Mouse (Mus musculus): ENCODE results near the gene Chd6. TPM values are rescaled to one million over a fixed set of nuclear protein-coding genes. Genes with fewer than 3 reads are reported as not detected.

Chd6 gene
- polyA plus RNA-seq, 1 experiment from 2014 or later: 30.8 TPM

- ATAC-seq: no peak
- 69% methylated on average over 4 of the region's 4 CpGs for WGBS
- Histone ChIP-seq H3K4me3 (ENCODE audit: low read depth, low read length) (no peak overlapping the region), H3K27me3 (ENCODE audit: control insufficient read depth, insufficient read depth, low read depth, low read length) (no peaks in the 10 kb centered on the region), H3K36me3 (ENCODE audit: control insufficient read depth, insufficient read depth, low read length) (no peaks in the 10 kb centered on the region), H3K9ac (ENCODE audit: low read depth, low read length) (no peak overlapping the region), H3K9me3 (replicated peaks; ENCODE audit: control insufficient read depth, low read length, poor library complexity, severe bottlenecking) (no peaks in the 10 kb centered on the region; the same call in 1 of the 2 replicates), H3K4me2 (ENCODE audit: low read length) (no peak overlapping the region), H3K27ac (ENCODE audit: low read length) (no peak overlapping the region), H3K4me1 (ENCODE audit: control insufficient read depth, insufficient read depth, low read length) (no peaks in the 10 kb centered on the region)
Measured at GRCm38 (mm10) chr2:160934451-160934850, 174.4 kb downstream of the Chd6 start.

- no peaks in the 10 kb centered on the region for H3K4me1 ChIP-seq (ENCODE audit: control insufficient read depth, insufficient read depth, low read length)
- no peak for ATAC-seq
- H3K4me3 ChIP-seq (ENCODE audit: low read depth, low read length): no peak overlapping the region
- H3K9me3 ChIP-seq (replicated peaks; ENCODE audit: control insufficient read depth, low read length, poor library complexity, severe bottlenecking): no peaks in the 10 kb centered on the region; the same call in 1 of the 2 replicates
- H3K27me3 ChIP-seq (ENCODE audit: control insufficient read depth, insufficient read depth, low read depth, low read length): no peaks in the 10 kb centered on the region
- H3K27ac ChIP-seq (ENCODE audit: low read length): no peak overlapping the region
- no peaks in the 10 kb centered on the region for H3K36me3 ChIP-seq (ENCODE audit: control insufficient read depth, insufficient read depth, low read length)
- H3K4me2 ChIP-seq (ENCODE audit: low read length): no peak overlapping the region
- WGBS: 63% methylated on average over 5 of the region's 5 CpGs
- H3K9ac ChIP-seq (ENCODE audit: low read depth, low read length): no peak overlapping the region
Measured at GRCm38 (mm10) chr2:160933890-160934289, 175.0 kb downstream of the Chd6 start.

- H3K9ac ChIP-seq (ENCODE audit: low read depth, low read length): no peak overlapping the region
- 80% methylated on average over 3 of the region's 3 CpGs for WGBS
- H3K4me2 ChIP-seq (ENCODE audit: low read length): no peak overlapping the region
- H3K36me3 ChIP-seq (ENCODE audit: control insufficient read depth, insufficient read depth, low read length): no peaks in the 10 kb centered on the region
- no peaks in the 10 kb centered on the region; the same call in 1 of the 2 replicates for H3K9me3 ChIP-seq (replicated peaks; ENCODE audit: control insufficient read depth, low read length, poor library complexity, severe bottlenecking)
- ATAC-seq: no peak
- no peaks in the 10 kb centered on the region for H3K4me1 ChIP-seq (ENCODE audit: control insufficient read depth, insufficient read depth, low read length)
- H3K27ac ChIP-seq (ENCODE audit: low read length): no peak overlapping the region
- H3K27me3 ChIP-seq (ENCODE audit: control insufficient read depth, insufficient read depth, low read depth, low read length): no peaks in the 10 kb centered on the region
- H3K4me3 ChIP-seq (ENCODE audit: low read depth, low read length): no peak overlapping the region
Measured at GRCm38 (mm10) chr2:160932981-160933380, 175.9 kb downstream of the Chd6 start.

- no peak for ATAC-seq
- no peak overlapping the region for H3K27ac ChIP-seq (ENCODE audit: low read length)
- no peaks in the 10 kb centered on the region; the same call in 1 of the 2 replicates for H3K9me3 ChIP-seq (replicated peaks; ENCODE audit: control insufficient read depth, low read length, poor library complexity, severe bottlenecking)
- H3K27me3 ChIP-seq (ENCODE audit: control insufficient read depth, insufficient read depth, low read depth, low read length): no peaks in the 10 kb centered on the region
- H3K4me1 ChIP-seq (ENCODE audit: control insufficient read depth, insufficient read depth, low read length): no peaks in the 10 kb centered on the region
- H3K4me3 ChIP-seq (ENCODE audit: low read depth, low read length): no peak overlapping the region
- WGBS: 78% methylated on average over 8 of the region's 8 CpGs
- H3K36me3 ChIP-seq (ENCODE audit: control insufficient read depth, insufficient read depth, low read length): no peaks in the 10 kb centered on the region
- H3K9ac ChIP-seq (ENCODE audit: low read depth, low read length): no peak overlapping the region
- H3K4me2 ChIP-seq (ENCODE audit: low read length): no peak overlapping the region
Measured at GRCm38 (mm10) chr2:160932325-160932724, 176.6 kb downstream of the Chd6 start.

- H3K9me3 ChIP-seq (replicated peaks; ENCODE audit: control insufficient read depth, low read length, poor library complexity, severe bottlenecking): no peaks in the 10 kb centered on the region; the same call in 1 of the 2 replicates
- no peak overlapping the region for H3K4me3 ChIP-seq (ENCODE audit: low read depth, low read length)
- H3K27ac ChIP-seq (ENCODE audit: low read length): no peak overlapping the region
- H3K9ac ChIP-seq (ENCODE audit: low read depth, low read length): no peak overlapping the region
- no peak for ATAC-seq
- 91% methylated on average over 5 of the region's 5 CpGs for WGBS
- no peaks in the 10 kb centered on the region for H3K36me3 ChIP-seq (ENCODE audit: control insufficient read depth, insufficient read depth, low read length)
- no peaks in the 10 kb centered on the region for H3K27me3 ChIP-seq (ENCODE audit: control insufficient read depth, insufficient read depth, low read depth, low read length)
- H3K4me1 ChIP-seq (ENCODE audit: control insufficient read depth, insufficient read depth, low read length): no peaks in the 10 kb centered on the region
- no peak overlapping the region for H3K4me2 ChIP-seq (ENCODE audit: low read length)
Measured at GRCm38 (mm10) chr2:160931378-160931777, 177.5 kb downstream of the Chd6 start.

- no peak; the same call in 1 of the 2 replicates for ATAC-seq
- WGBS: 64% methylated on average over 9 of the region's 9 CpGs
- H3K4me1 ChIP-seq (ENCODE audit: control insufficient read depth, insufficient read depth, low read length): no peaks in the 10 kb centered on the region
- no peak overlapping the region for H3K27ac ChIP-seq (ENCODE audit: low read length)
- H3K36me3 ChIP-seq (ENCODE audit: control insufficient read depth, insufficient read depth, low read length): no peaks in the 10 kb centered on the region
- H3K9me3 ChIP-seq (replicated peaks; ENCODE audit: control insufficient read depth, low read length, poor library complexity, severe bottlenecking): no peaks in the 10 kb centered on the region
- H3K4me2 ChIP-seq (ENCODE audit: low read length): no peak overlapping the region
- no peaks in the 10 kb centered on the region for H3K27me3 ChIP-seq (ENCODE audit: control insufficient read depth, insufficient read depth, low read depth, low read length)
- no peak overlapping the region for H3K4me3 ChIP-seq (ENCODE audit: low read depth, low read length)
- H3K9ac ChIP-seq (ENCODE audit: low read depth, low read length): no peak overlapping the region
Measured at GRCm38 (mm10) chr2:160925203-160925602, 183.7 kb downstream of the Chd6 start.

- no peak overlapping the region for H3K27ac ChIP-seq (ENCODE audit: low read length)
- no peaks in the 10 kb centered on the region for H3K27me3 ChIP-seq (ENCODE audit: control insufficient read depth, insufficient read depth, low read depth, low read length)
- H3K4me3 ChIP-seq (ENCODE audit: low read depth, low read length): no peak overlapping the region
- no peak overlapping the region for H3K9ac ChIP-seq (ENCODE audit: low read depth, low read length)
- no peaks in the 10 kb centered on the region for H3K9me3 ChIP-seq (replicated peaks; ENCODE audit: control insufficient read depth, low read length, poor library complexity, severe bottlenecking)
- WGBS: 76% methylated on average over 7 of the region's 7 CpGs
- H3K36me3 ChIP-seq (ENCODE audit: control insufficient read depth, insufficient read depth, low read length): no peaks in the 10 kb centered on the region
- no peak overlapping the region for H3K4me2 ChIP-seq (ENCODE audit: low read length)
- no peak for ATAC-seq
- H3K4me1 ChIP-seq (ENCODE audit: control insufficient read depth, insufficient read depth, low read length): peaks cover 2% of the 10 kb centered on the region; the same call in 1 of the 2 replicates
Measured at GRCm38 (mm10) chr2:160921285-160921684, 187.6 kb downstream of the Chd6 start.

- 77% methylated on average over 2 of the region's 2 CpGs for WGBS
- Histone ChIP-seq H3K9ac (ENCODE audit: low read depth, low read length) (no peak overlapping the region), H3K4me3 (ENCODE audit: low read depth, low read length) (no peak overlapping the region), H3K27ac (ENCODE audit: low read length) (no peak overlapping the region), H3K9me3 (replicated peaks; ENCODE audit: control insufficient read depth, low read length, poor library complexity, severe bottlenecking) (no peaks in the 10 kb centered on the region), H3K36me3 (ENCODE audit: control insufficient read depth, insufficient read depth, low read length) (no peaks in the 10 kb centered on the region), H3K27me3 (ENCODE audit: control insufficient read depth, insufficient read depth, low read depth, low read length) (0 out of 2 replicates have a peak, but pooled peaks cover 3% of the 10 kb centered on the region), H3K4me2 (ENCODE audit: low read length) (no peak overlapping the region), H3K4me1 (ENCODE audit: control insufficient read depth, insufficient read depth, low read length) (peaks cover 2% of the 10 kb centered on the region; the same call in 1 of the 2 replicates)
- no peak for ATAC-seq
Measured at GRCm38 (mm10) chr2:160918930-160919215, 190.0 kb downstream of the Chd6 start.

- Histone ChIP-seq H3K36me3 (ENCODE audit: control insufficient read depth, insufficient read depth, low read length) (no peaks in the 10 kb centered on the region), H3K27me3 (ENCODE audit: control insufficient read depth, insufficient read depth, low read depth, low read length) (0 out of 2 replicates have a peak, but pooled peaks cover 3% of the 10 kb centered on the region), H3K9ac (ENCODE audit: low read depth, low read length) (no peak overlapping the region), H3K4me3 (ENCODE audit: low read depth, low read length) (no peak overlapping the region), H3K27ac (ENCODE audit: low read length) (no peak overlapping the region), H3K4me2 (ENCODE audit: low read length) (no peak overlapping the region), H3K4me1 (ENCODE audit: control insufficient read depth, insufficient read depth, low read length) (peaks cover 2% of the 10 kb centered on the region; the same call in 1 of the 2 replicates), H3K9me3 (replicated peaks; ENCODE audit: control insufficient read depth, low read length, poor library complexity, severe bottlenecking) (no peaks in the 10 kb centered on the region)
- 44% methylated on average over 8 of the region's 8 CpGs for WGBS
- ATAC-seq: no peak
Measured at GRCm38 (mm10) chr2:160918154-160918929, 190.5 kb downstream of the Chd6 start.

Measured in midbrain, embryonic 16.5 days (tissue).